Mouse (Mus musculus) kidney, adult 2 months (tissue): ENCODE data around the gene Tfdp2. TPM values are rescaled to one million over a fixed set of nuclear protein-coding genes. Genes with fewer than 3 reads are reported as not detected.

Experiments used
- DNase-seq: peaks from one replicate; pipeline ENCODE4 v3.0.0; 2021
- H3K27ac ChIP-seq: fragments of 200-500 bp; 2 replicates; pipeline ENCODE4 v1.5.1; 2012; ENCODE audit warnings: low read depth, low read length, control low read depth, inconsistent platforms; ENCODE audit not compliant: insufficient read depth
- H3K27me3 ChIP-seq: fragments of 200-500 bp; replicated peaks from 2 replicates; pipeline ENCODE4 v1.6.1; 2012; ENCODE audit warnings: mild to moderate bottlenecking, moderate library complexity, low read length, inconsistent platforms; ENCODE audit not compliant: control insufficient read depth, insufficient read depth
- H3K36me3 ChIP-seq: fragments of 200-500 bp; 2 replicates; pipeline ENCODE4 v1.6.1; 2012; ENCODE audit warnings: mild to moderate bottlenecking, moderate library complexity, low read length, inconsistent platforms; ENCODE audit not compliant: control insufficient read depth, insufficient read depth
- H3K4me1 ChIP-seq: fragments of 200-500 bp; 2 replicates; pipeline ENCODE4 v1.6.1; 2011; ENCODE audit warnings: low read length; ENCODE audit not compliant: control insufficient read depth, insufficient read depth
- H3K4me3 ChIP-seq: fragments of 200-500 bp; 2 replicates; pipeline ENCODE4 v1.5.1; 2011; ENCODE audit warnings: mild to moderate bottlenecking, low read depth, low read length, control low read depth; ENCODE audit not compliant: insufficient read depth
- CTCF ChIP-seq: fragments of 200-500 bp; conservative IDR thresholded peaks from 2 replicates; pipeline ENCODE4 v1.5.1; 2011; ENCODE audit warnings: low read depth, mild to moderate bottlenecking, control low read depth, low read length, moderate library complexity, mixed read lengths; ENCODE audit not compliant: insufficient read depth, insufficient read length
- POLR2A ChIP-seq: fragments of 200-500 bp; IDR thresholded peaks from one replicate; pipeline ENCODE4 v1.6.1; 2011; ENCODE audit warnings: low read depth, low read length, control low read depth
- WGBS: fragments of 180-500 bp; shearing (Covaris S2); methylation state at CpG from one replicate; pipeline ENCODE4 v1.1.7; 2018; 5-methylcytosine and 5-hydroxymethylcytosine counted together
- polyA plus RNA-seq: library from polyadenylated mRNA; depleted of rRNA; stranded (reverse); fragments of >200 nt; gene quantifications from 2 replicates; pipeline ENCODE4 v1.2.3, GENCODE M21; 2012

Gene Tfdp2
- polyA plus RNA-seq, 1 experiment = 14.7 TPM

- Histone ChIP-seq H3K27me3 (no peaks in the 10 kb centered on the region), H3K27ac (no peak overlapping the region), H3K36me3 (no peaks in the 10 kb centered on the region), H3K4me3 (no peak overlapping the region), H3K4me1 (no peaks in the 10 kb centered on the region)
- WGBS = 93% methylated on average over 3 of the region's 3 CpGs
- TF ChIP-seq POLR2A (no peak), CTCF (no peak)
- DNase-seq = no peak
These were observed 17.1 kb downstream of the Tfdp2 start for GRCm38 (mm10) chr9:96213036-96213645.

GRCm38 (mm10) chr9:96214171-96214570, 18.1 kb downstream of the Tfdp2 start:
- no peak overlapping the region for H3K27ac ChIP-seq
- H3K36me3 ChIP-seq = no peaks in the 10 kb centered on the region
- WGBS = 97% methylated on average over 2 of the region's 2 CpGs
- TF ChIP-seq CTCF (no peak), POLR2A (no peak)
- no peak overlapping the region for H3K4me3 ChIP-seq
- H3K4me1 ChIP-seq = no peaks in the 10 kb centered on the region
- no peak for DNase-seq
- H3K27me3 ChIP-seq = no peaks in the 10 kb centered on the region

- no peak overlapping the region for H3K27ac ChIP-seq
- DNase-seq = no peak
- no peak overlapping the region for H3K4me3 ChIP-seq
- no peaks in the 10 kb centered on the region for H3K27me3 ChIP-seq
- 97% methylated on average over 1 of the region's 1 CpGs for WGBS
- H3K4me1 ChIP-seq = no peaks in the 10 kb centered on the region
- TF ChIP-seq POLR2A (no peak), CTCF (no peak)
- H3K36me3 ChIP-seq = no peaks in the 10 kb centered on the region
These were observed 21.2 kb downstream of the Tfdp2 start for GRCm38 (mm10) chr9:96217299-96217698.

GRCm38 (mm10) chr9:96217799-96218198, 21.7 kb downstream of the Tfdp2 start:
- Histone ChIP-seq H3K4me1 (no peaks in the 10 kb centered on the region), H3K4me3 (no peak overlapping the region), H3K27ac (no peak overlapping the region), H3K27me3 (no peaks in the 10 kb centered on the region), H3K36me3 (no peaks in the 10 kb centered on the region)
- DNase-seq = no peak
- TF ChIP-seq CTCF = no peak
- no peak for TF ChIP-seq POLR2A

DNA sequence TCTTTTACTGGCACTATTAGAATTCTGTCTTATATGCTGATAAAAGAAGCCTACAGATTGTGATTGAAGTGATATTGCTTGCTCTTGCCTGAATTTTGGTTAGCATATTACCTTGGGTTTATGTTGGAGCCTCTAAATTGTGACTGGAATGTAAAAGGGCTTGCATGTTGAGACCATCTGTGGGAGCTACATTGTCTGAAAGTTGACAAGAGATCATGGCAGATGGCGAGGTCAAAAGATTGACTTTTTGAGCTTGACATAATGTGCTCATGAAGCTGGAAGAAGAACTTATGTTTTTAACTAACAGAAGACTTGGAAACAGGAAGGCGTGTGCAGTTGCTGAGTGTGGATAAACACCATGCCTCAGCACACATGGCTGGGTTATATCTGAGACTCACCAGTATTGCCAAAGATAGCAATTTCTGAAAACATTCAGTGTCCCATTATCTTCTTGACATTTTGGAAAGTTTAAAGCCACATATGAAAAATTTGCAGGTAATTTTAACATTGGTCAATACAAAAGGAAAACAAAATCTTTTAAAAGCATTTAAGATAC, 23.1 kb downstream of the Tfdp2 start:
- Histone ChIP-seq H3K36me3 (no peaks in the 10 kb centered on the region), H3K27ac (no peak overlapping the region), H3K4me3 (no peak overlapping the region), H3K27me3 (no peaks in the 10 kb centered on the region), H3K4me1 (no peaks in the 10 kb centered on the region)
- WGBS = 72% methylated on average over 2 of the region's 2 CpGs
- no peak for DNase-seq
- no peak for TF ChIP-seq CTCF
- TF ChIP-seq POLR2A = no peak

DNA sequence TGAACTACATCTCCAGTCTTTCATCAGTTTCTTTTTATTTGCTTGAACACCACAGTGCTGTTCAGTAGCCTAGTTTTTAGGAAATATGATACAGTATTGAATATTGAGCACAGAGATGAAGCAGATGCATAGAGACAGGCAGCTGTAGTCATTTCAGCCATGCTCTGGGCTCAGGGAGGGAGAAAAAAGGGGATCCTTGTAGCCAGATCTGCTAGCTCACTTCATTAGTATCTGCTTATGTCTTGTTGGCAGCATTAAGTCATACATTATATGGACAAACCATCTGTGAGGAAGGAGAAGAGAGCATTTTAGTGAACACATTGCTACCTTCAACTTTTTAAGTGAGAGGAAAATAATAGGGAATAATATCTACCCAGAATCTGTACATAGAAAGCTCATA, 24.3 kb downstream of the Tfdp2 start:
- Histone ChIP-seq H3K4me1 (no peaks in the 10 kb centered on the region), H3K36me3 (no peaks in the 10 kb centered on the region)

DNA sequence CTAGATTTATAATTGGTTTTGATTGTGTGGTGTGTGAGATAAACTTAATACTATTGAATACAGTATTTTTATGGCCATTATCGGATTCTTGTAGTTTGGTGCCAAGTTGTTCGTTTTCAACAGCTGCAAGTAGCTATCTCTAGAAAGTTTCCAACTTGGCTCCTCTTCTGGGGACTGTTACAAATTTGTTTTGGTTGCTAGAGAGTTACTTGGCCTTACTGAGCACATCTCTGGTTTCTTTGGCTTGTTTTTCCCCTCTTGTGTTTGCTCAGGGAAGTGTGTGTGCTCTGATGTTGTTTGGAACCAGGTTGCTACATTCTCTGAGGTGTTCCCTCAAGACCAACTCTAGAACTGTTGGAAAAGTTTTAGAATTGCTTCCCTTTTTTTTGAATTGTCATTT, 27.2 kb downstream of the Tfdp2 start:
- Histone ChIP-seq H3K4me3 (no peak overlapping the region), H3K27me3 (no peaks in the 10 kb centered on the region), H3K27ac (no peak overlapping the region), H3K36me3 (no peaks in the 10 kb centered on the region), H3K4me1 (no peaks in the 10 kb centered on the region)
- no peak for TF ChIP-seq POLR2A
- TF ChIP-seq CTCF = no peak
- 74% methylated on average over 2 of the region's 2 CpGs for WGBS
- DNase-seq = no peak

More for the DNA sequence above, 24.3 kb downstream of the Tfdp2 start:
- H3K27ac ChIP-seq = no peak overlapping the region
- no peak overlapping the region for H3K4me3 ChIP-seq
- no peaks in the 10 kb centered on the region for H3K27me3 ChIP-seq
- TF ChIP-seq CTCF (no peak), POLR2A (no peak)
- DNase-seq = no peak
